Mouse (Mus musculus) c-Kit-positive CD71-negative TER-119-negative erythroid progenitor cells, embryonic 14.5 days (primary cell): ENCODE results near the gene Mfsd14a.
A peak's percentile ranks its signal among the peaks of the same experiment; 100 is the strongest.
"Not testable (repeated sequence)": the region's sequence is repeated elsewhere in the genome, so short reads cannot be mapped to it uniquely, and the experiment has no call there.

ENCODE experiments used
- DNase-seq: peaks from one replicate; pipeline ENCODE4 v3.0.0-alpha.2; 2013; ENCODE audit warnings: low read depth

Gene Mfsd14a

DNA sequence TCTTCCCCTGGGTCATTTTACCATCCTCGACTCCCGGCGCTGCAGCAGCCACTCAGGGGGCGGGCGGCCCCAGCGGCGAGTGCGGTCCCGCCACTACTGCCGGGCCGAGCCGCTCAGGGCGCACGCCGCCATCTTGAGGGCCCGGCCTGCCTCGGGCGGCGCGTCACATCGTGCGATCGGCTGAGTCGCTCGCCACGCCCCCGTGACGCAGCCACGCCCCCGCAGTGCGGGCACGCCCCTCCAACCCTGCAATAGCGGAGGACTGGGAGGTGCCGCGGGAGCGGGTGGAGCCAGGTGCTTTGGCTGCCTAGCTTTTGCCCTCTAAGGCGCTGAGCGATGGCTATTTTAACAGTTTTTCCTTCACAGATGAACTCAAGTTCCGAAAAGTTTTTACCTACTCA lies at the start of gene Mfsd14a:
Gene Mfsd14a, minus strand, starts transcription at position 215 of the 401 bp plus-strand sequence.
- peak; percentile 89 for DNase-seq

DNA sequence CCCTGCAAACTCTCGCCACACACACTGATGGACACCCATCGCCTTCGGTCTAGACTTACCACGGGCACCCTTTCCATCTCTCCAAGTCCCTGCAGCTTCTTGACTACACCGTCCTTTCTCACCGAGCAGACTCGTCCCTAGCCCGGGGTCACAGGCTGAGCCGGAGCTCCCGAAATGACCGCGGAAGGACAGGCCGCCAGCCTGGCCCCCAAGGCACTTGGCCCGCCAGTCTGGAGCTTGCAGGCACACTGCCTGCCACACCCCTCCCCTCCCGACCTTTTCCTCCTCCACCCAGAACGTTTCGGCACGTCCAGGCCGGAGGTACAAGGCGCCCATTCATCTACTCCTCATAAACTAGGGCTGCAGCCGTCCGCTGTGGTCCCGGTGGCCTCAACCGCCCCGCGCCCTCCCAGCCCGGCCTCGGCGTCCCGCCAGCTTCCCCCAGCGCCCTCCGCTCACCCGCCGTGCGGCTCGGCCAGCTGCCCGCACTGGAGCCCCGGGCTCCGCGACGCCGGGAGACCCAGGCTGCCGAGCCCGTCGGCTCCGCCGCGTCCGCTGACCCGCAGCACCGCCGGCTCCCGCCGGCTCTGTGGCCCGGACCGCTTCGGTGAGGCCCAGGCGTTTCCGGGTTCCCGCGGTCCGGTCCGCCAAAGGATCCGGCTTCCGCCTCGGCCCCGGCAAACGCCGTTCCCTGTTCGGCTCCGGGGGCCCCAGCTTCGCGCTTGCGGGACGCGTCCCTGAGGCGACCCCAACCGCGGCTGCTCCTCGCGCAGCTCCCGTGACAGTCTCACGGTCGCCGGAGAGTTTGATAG lies 49.4 kb upstream of the Mfsd14a start:
- DNase-seq = peak; percentile 45

DNA sequence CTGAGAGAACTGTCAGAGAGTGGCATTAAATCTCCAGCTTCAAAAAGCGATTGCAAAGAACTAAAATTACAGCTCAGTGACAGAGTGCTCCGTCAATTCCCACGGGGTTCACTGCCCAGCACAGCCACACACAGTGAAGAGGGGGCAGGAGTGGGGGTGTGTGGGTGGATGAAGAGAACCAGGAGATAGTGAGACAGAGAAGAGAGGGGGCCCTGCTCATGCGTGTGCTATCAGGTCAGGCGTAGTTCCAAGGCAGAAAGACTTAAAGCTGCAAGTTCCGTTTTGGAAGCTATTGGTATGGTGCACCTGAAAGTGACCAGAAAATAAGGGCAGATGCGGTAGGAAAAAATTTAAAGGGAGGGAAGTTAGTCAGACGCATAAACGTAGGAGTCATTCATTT lies 48.5 kb upstream of the Mfsd14a start:
- DNase-seq = no peak

DNA sequence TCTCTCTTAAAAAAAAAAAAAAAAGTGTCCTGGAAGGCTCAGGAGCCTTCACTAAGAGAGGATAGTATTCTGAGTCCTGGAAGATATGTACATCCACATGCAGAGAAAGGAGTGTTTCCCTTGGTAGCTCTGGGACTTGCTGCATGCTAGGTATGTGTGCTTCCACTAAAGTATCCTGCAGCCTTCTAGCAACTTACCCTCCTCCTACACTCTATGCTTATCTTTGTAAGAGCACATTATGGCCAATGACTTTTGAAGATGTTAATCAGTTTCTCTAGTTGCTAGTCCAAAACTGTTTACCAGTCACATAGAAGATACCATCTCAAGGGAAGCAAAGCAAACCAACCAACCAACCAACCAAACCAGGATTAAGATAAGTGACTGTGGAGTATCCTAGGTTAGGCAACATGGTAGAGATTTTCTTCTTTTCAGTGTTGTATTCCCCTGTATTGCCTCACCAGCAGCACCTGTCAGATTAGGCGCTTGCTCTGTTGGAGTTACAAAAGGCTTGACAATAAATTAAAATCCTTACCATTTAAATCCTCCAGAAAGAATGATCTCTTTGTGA lies 43.2 kb upstream of the Mfsd14a start:
- no peak for DNase-seq

DNA sequence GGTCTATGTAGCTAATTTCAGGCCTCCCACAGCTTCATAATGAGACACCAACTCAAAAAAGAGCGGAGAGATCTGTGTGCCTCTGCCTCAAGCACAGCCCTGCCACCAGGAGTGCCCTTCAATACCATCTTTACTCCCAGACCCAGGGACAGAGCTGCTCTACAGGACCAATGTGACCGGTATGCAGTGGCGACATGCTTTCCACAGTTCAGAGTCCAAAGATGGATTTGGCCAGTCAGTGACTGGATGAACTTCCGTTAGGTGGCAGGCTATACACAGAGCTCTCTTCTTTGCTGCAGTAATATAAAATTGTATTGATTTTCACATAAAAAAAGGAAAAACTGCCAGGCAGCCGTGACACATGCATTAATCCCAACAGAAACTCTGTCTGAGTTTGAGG lies 41.4 kb upstream of the Mfsd14a start:
- no peak for DNase-seq

DNA sequence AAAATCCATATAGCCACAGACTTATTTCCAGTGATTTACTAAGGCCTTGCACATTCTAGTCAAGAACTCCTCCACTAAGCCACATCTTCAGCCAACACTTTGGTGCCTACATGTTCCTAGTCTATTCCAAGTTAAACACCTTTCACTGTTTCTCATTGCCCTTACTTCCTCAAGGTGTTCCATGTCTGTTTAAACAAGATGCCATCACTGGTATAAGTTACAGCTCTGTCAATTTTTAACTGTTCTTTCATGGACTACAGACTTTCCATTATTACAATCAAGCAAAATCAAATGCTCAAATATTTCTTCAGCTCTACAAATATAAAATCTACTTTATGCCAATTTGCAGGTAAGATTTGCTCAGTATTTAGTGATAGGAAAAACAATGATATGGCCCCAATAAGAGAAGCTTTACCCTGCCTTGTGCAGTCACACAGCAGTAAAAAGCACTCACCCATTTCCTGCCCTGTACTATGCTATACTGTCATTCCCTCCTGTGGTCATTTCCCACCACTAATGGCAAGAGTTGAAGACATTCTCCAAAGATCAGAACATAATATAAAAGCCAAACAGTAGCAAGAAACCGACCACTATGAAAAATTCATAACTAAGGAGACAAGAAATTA lies 40.3 kb upstream of the Mfsd14a start:
- DNase-seq = no peak

DNA sequence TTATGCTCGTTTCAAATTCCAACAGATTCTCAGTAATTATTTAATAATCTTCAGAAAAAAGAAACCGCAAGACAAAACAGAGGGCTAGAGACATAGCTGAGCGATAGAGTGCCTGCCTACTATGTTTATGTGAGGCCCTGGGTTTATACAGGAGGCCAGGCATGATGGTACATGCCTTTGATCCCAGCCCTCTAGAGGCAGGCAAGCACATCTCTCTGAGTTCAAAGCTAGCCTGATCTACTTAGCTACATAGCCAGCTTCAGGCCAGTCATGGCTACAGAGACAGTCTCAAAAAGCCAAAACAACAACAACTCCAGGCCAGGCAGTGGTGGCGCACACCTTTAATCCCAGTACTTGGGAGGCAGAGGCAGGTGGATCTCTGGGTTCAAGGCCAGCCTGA lies 39.1 kb upstream of the Mfsd14a start:
- DNase-seq = no peak

DNA sequence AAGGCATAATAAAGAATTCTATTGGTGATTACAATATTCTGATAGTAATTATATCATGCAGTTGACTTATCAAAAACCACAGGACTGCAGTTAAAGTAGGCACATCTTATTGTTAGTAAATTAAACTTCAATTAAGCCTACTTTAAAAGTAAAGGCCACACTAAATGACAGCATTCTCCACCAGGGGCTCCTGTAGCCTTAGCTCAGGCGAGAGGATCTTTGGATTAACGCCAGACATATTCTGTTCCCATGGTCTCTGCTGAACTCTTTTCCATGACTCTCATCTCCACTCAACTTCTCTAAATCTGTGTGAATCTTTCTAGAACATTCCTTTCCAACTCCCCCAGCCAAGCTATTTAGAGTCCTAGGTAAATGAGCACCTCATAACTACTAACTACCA lies 36.3 kb upstream of the Mfsd14a start:
- no peak for DNase-seq

DNA sequence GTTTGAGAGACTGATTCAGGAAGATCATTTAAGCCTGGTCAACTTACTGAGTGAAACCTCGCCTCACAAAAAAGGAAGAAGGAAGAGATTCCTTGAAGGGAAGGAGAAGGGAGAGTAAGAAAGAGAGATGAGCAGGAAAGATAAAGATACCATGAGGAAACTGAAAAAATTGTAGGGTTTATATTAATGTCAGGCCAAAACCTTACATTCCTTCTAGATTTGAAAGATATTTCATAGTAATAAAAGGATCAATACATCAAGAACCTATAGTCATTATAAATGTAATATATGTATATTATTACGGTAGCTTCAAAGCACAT lies 33.1 kb upstream of the Mfsd14a start:
- DNase-seq = no peak

DNA sequence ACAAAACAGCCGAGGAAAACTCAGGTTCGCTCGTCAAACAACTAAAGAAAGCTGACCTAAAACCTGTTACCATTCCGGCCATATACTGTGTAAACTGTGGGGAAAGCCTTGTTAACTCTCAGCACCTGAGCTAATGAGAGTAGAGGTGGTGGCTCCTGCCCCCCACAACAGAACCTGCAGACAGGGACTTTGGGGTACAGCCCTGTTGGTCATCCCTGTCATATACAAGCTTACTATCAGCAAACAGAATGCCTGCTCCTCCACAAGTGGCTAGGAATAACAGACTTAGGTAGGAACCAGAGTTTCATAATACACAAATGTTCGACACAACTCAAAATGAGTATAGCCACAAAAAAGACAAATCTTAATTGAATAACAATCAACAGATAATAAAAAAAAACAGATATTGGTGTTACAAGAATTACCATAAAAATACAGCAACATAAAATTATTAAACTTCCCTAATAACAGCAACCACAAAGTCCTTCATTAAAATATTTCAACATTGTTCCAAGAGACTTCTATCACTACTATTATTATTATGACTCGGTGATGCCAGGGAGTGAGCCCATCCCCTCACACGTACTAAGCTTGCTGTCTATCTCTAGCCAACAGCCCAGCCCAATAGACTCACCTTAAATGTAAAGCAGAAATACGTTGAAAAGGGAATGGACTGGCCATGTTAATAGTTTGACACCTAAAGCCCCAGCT lies 32.6 kb upstream of the Mfsd14a start:
- no peak for DNase-seq

DNA sequence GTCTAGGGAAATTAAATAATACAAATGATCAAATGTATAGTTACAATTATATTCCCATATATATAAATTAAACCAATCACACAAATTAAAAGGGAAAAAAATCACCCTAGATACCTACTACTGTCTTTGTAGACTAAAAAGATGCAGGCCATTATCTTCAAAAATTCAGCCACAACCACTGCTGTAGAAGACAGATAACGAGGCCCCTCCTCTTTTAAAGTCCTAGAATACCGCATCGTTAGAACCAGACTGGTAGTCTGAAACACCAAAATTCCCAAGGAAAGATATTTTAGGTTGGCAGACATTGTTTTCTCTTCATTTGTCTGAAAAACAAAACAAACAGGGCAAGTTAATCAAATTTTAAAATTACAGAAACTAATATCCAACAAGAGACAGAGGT lies 31.8 kb upstream of the Mfsd14a start:
- DNase-seq = no peak

DNA sequence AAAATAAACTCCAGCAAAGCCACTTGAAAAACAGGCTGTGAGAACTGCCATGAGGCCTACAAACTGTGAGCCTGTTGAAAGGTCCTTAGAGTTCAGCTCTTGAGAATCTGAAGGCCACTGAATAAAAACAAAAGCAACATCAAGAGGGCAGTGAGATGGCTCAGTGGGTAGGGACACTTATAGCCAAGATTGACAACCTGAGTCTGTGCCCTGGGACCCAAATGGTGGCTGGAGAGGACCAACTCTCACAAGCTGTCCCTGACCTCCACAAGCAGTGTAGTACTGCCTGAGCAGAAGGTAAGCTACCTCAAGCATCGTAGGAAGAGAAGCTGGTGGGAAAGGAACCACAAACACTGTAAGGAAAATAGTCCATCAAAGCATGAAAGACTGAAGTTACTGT lies 18.7 kb upstream of the Mfsd14a start, which contains the start of gene Gm43191:
Gene Gm43191, minus strand, starts transcription at position 101 of the 400 bp plus-strand sequence.
- no peak for DNase-seq

DNA sequence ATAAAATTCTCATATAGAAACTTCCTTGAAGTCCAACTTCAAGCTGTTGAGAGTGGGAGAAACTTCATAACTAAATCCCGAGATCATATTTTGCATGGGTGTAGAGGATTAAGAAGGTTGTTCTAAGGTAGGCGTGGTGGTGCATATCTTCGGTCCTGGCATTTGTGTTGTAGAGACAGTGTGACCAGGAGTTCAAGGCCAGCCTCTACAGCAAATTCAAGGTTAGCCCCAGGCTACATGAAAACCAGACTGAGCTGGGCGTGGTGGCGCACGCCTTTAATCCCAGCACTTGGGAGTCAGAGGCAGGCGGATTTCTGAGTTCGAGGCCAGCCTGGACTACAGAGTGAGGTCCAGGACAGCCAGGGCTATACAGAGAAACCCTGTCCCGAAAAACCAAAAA lies 1.8 kb upstream of the Mfsd14a start:
- not testable (repeated sequence) for DNase-seq

DNA sequence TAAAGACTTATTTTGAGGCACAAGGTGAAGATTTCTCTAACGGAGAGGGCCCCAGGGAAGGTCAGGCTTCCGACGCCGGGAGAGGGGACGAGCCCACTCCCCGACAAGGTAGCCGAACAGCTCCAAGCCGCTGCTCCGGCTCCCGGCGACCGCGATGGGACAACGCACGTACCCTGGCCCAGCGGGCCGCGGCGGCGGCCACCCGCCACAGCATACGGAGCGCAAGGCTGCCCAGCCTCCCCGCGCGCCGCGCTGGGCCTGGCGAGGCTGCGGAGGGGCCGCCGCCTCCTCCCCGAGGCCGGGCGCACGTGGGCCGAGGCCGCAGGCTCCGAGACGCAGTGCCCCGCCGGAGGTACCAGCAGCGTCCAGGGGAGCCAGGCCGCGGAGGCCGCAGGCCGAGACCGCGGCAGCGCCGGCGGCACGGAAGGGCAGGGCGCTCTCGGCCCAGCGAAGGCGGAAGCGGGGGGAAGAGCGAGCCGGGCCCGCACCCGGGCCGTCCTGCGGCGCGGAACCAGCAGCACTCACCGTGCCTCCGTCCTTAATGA lies 535 bp downstream of the Mfsd14a start:
- no peak for DNase-seq

DNA sequence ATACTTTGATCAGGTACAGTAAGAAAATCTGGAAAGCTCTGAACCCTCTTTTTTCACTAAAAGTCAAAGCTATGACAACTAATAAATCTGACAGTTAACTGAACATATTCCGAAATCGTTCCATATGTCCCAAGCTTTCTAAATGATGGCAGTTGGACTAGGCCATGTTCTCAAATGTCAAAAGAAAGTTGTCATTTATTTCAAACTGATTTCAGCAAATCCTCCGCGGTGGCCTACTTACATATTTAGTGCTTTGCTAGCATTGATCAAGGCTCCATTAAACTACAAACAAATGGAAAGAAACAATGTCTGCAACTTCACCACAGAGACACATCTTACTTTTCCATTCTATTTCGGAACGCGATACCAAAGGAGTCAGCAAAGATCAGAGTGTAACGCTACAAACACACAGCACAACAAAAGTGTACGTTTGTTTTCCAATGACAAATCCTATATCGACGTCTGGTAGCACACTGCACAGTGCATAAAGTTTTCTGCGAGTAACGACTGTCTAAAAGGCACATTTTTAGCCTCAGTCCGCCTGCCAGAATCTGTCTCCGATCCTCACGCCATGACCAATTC lies 1.1 kb downstream of the Mfsd14a start:
- DNase-seq = no peak

DNA sequence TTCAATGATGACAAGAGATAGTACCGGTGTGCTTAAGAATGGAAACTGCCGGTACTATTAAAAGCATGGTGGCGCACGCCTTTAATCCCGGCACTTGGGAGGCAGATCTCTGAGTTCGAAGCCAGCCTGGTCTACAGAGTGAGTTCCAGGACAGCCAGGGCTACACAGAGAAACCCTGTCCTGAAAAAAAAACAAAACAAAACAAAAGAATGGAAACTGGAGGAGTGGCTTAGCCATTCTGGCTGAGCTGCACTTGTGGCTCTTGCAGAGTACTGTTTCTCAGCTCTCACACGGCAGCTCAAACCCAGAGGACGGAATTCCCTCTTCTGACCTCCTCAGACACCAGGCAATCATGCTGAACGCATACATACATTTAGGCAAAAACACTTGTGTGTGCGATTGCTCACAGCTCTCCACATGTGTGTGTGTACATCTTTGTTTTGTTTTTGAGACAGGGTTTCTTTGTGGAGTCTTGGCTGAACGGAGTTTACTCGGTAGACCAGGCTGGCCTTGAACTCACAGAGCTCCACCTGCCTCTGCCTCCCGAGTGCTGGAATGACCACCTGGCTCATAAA lies 2.5 kb downstream of the Mfsd14a start:
- DNase-seq = no peak

DNA sequence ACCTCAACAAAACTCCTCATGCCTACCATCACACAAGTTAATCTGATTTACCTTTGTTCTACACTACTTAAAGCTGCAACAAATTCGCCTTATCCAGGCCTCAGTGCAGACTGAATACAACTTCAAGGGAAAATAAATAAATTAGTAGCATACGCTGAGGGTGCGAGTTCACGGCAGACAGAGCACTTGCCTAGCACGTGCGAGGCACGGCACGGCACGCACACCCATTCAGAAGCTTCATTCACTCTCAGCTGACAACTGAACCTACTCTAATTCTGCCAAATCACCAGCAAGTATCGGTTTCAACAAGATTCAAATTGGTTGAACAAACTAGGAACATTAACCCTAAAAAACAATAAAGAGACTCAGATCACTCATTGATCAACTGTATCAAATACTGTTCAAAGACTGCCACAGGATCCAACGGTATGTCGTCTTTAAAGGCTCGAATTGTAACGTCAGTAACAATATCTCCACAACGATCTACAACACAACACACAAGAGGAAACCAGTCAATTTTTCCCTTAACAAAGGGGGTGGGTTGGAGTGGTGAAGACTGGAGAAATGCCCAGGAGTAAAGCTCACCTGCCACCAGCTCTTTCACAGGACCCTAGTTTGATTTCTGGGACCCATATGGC lies 3.4 kb downstream of the Mfsd14a start:
- no peak for DNase-seq

DNA sequence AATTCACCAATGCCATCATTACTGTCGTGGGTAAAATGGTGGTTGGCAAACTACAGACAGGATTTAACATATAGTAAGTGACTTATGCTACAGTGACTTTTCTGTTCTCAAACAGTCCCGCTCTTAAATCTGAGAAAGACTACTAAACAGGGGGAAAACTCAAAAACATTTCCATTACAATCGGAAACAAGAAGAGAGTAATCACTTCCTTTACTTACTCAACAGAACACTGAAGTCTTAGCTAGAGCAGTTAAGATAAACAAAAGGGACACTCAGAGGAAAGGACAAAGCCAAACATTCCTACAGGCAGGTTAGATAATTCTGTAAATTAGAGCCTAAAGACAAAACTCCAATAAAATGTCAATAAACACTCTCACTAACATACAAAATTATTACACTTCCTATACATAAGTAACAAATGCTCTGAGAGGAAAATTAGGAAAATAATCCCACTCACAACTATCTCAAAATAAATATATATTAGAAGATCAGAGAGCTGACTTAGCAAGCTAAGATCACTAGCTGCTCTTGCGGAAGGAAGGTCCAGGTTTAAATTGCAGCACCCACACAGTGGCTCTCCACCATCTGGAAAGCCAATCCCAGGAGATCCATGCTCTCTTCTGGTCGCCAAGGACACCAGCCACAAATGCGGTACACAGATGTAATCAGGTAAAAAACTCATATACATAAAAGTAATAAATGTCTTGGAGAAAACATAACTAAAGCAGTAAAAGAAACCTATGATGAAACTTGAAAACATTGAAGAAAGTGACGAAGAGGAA lies 6.1 kb downstream of the Mfsd14a start:
- no peak for DNase-seq

DNA sequence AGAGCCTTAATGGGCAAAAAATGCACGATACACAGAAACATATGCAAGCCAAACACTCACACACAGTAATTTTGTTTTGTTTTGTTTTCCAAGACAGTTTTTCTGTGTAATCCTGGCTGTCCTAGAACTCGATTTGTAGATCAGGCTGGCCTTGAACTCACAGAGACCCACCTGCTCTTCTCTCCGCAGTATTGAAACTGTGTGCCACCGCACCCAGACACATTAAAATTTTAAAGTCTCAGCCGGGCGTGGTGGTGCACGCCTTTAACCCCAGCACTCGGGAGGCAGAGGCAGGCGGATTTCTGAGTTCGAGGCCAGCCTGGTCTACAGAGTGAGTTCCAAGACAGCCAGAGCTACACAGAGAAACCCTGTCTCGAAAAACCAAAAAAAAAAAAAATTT lies 8.4 kb downstream of the Mfsd14a start:
- DNase-seq = not testable (repeated sequence)

DNA sequence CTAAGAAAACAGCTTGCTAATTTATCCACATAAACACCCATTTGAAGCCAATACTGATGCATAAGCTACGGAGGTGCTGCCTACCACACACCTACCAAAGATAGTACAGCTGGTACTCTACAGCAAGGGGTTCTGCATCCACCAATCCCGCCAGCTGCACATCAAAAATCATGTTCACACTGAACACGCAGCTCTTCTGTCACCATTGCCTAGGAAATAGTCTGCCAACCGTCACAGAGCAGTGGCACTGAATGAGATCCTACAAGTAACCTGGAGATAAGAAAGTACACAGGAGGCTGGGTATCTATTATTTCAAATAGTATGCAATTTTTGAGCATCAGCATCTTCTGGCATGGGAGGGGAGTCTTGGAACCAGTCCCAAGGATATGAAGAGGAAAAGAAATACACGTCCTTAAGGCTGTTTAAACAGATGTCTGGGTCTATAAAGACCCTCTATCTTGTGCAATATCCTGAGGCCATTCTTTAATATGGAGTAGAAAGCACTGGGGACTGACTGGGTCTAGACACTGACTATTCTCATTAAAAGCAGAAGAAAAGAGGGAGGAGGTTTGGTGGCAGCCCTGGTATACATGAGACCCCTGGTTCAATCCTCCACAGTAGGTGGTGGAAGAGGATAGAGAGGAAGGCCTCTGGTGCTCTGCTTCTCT lies 9.1 kb downstream of the Mfsd14a start:
- DNase-seq = no peak
